Mouse (Mus musculus) liver, postnatal 0 days (tissue): ENCODE data around the gene Zbtb6.

Experiments used
- CTCF ChIP-seq: sonication (generic); IDR thresholded peaks from 2 replicates; pipeline ENCODE4 v1.5.1; 2016; ENCODE audit warnings: antibody characterized with exemption, low read depth
- EP300 ChIP-seq: IDR thresholded peaks from 2 replicates; pipeline ENCODE4 v1.6.1; 2016; ENCODE audit warnings: antibody characterized with exemption, low read depth, mild to moderate bottlenecking

DNA sequence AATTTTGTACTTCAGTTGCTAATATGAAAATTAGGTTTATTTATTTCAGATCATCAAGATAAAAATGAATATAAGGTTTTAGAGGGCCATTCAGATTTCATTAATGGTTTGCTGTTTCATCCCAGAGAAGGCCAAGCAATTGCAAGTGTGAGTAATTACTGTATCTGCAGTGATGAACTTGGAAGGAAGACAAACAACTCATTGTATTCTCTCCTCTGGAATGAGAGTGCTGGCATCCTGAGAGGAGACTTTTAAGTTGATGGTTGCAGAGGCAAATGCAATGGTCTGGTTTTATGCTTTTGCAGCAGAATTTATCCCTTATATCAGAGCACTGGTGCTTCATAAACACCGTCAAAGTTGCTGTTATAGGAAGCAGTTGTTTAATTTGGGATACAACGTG lies 46.0 kb upstream of the Zbtb6 start:
- no peak for TF ChIP-seq CTCF
- no peak for TF ChIP-seq EP300
